Comparison of ENCODE assay signal across 8 mouse cellular contexts in genomic region chrX:75577582-75578324, GRCm38 (mm10). TPM values are rescaled to one million over a fixed set of nuclear protein-coding genes. Genes with fewer than 3 reads are reported as not detected.
DNase-seq lines count a peak whose midpoint lies in the region; ATAC-seq and TF ChIP-seq lines count a peak whose summit lies in the region.

TSS of gene Rab39b (minus strand) at chrX:75578231.

- ATAC-seq in granulocyte monocyte progenitor cell, adult 5-6 weeks (replicated peaks; ENCODE audit: poor library complexity, severe bottlenecking), result 0 out of 2 replicates have a peak, but pooled peaks have one; percentile 20
- ATAC-seq in kidney, embryonic 16.5 days (ENCODE audit: low FRiP score, low TSS enrichment), result peak; percentile 84
- peak; percentile 98 for ATAC-seq in neural tube, embryonic 13.5 days (ENCODE audit: low read depth)

- no peaks in the 10 kb centered on the region for H3K36me3 ChIP-seq in kidney, embryonic 16.5 days (ENCODE audit: insufficient read depth, low read length)
- no peaks in the 10 kb centered on the region for H3K36me3 ChIP-seq in liver, adult 2 months (ENCODE audit: control insufficient read depth, insufficient read depth, low read length)
- peaks cover 6% of the 10 kb centered on the region; the same call in 1 of the 2 replicates for H3K36me3 ChIP-seq in neural tube, embryonic 13.5 days

- no peak for TF ChIP-seq CTCF in liver, adult 2 months (IDR thresholded peaks at IDR 0.05; ENCODE audit: low read depth, low read length)

- no peaks in the 10 kb centered on the region for H3K79me2 ChIP-seq in liver, adult 2 months (ENCODE audit: control insufficient read depth, insufficient read depth, low read length)

- H3K4me3 ChIP-seq in kidney, embryonic 16.5 days (ENCODE audit: low read length), result peak within 1 kb of the TSS; percentile 54
- peak within 1 kb of the TSS; percentile 40 for H3K4me3 ChIP-seq in liver, adult 2 months (ENCODE audit: insufficient read depth, low read depth, low read length)
- peak within 1 kb of the TSS; percentile 57 for H3K4me3 ChIP-seq in neural tube, embryonic 13.5 days

- no peak within 1 kb of the TSS for H3K27ac ChIP-seq in kidney, embryonic 16.5 days (ENCODE audit: low read length)
- H3K27ac ChIP-seq in liver, adult 2 months (replicated peaks; ENCODE audit: insufficient read depth, low read depth, low read length), result no peak within 1 kb of the TSS
- H3K27ac ChIP-seq in neural tube, embryonic 13.5 days (replicated peaks), result peak within 1 kb of the TSS; percentile 93

- no peaks in the 10 kb centered on the region for H3K9me3 ChIP-seq in kidney, embryonic 16.5 days (ENCODE audit: low read length)
- H3K9me3 ChIP-seq in neural tube, embryonic 13.5 days, result no peaks in the 10 kb centered on the region

- H3K9ac ChIP-seq in kidney, embryonic 16.5 days (replicated peaks; ENCODE audit: low read length), result peak within 1 kb of the TSS; percentile 53
- H3K9ac ChIP-seq in liver, adult 2 months (ENCODE audit: low read depth, low read length), result no peak within 1 kb of the TSS
- H3K9ac ChIP-seq in neural tube, embryonic 13.5 days, result peak within 1 kb of the TSS; percentile 78

- peak within 1 kb of the TSS; percentile 64 for H3K4me2 ChIP-seq in kidney, embryonic 16.5 days (replicated peaks; ENCODE audit: low read depth, low read length)
- peak within 1 kb of the TSS; percentile 53 for H3K4me2 ChIP-seq in neural tube, embryonic 13.5 days

- H3K4me1 ChIP-seq in kidney, embryonic 16.5 days (ENCODE audit: insufficient read depth, low read length), result no peaks in the 10 kb centered on the region
- H3K4me1 ChIP-seq in liver, adult 2 months (ENCODE audit: control insufficient read depth, insufficient read depth, low read length), result no peaks in the 10 kb centered on the region
- H3K4me1 ChIP-seq in neural tube, embryonic 13.5 days (replicated peaks), result 0 out of 2 replicates have a peak, but pooled peaks cover 2% of the 10 kb centered on the region

- H3K27me3 ChIP-seq in kidney, embryonic 16.5 days (ENCODE audit: insufficient read depth, low read length), result no peaks in the 10 kb centered on the region
- H3K27me3 ChIP-seq in liver, adult 2 months (ENCODE audit: control insufficient read depth, insufficient read depth, low read length), result no peaks in the 10 kb centered on the region
- no peaks in the 10 kb centered on the region for H3K27me3 ChIP-seq in neural tube, embryonic 13.5 days

- DNase-seq in 3134 (ENCODE audit: extremely low read depth, insufficient read length, low spot score) (peak; percentile 1), MN1 (ENCODE audit: low spot score) (peak; percentile 74)
- DNase-seq in cerebellum, postnatal 4 days (ENCODE audit: low spot score in 2 of 2), result peak; percentile 22 to 40
- DNase-seq in liver, adult 2 months (ENCODE audit: extremely low read depth, low read depth, low spot score), result no peak
- DNase-seq in thymus, postnatal 14 days, result no peak

- WGBS in kidney, embryonic 16.5 days, result 23% methylated on average over 41 of the region's 41 CpGs
- 6% methylated on average over 39 of the region's 41 CpGs for WGBS in liver, adult 2 months
- 15% methylated on average over 41 of the region's 41 CpGs for WGBS in neural tube, embryonic 13.5 days

- no peak for TF ChIP-seq POLR2A in liver, adult 2 months (IDR thresholded peaks at IDR 0.05; ENCODE audit: extremely low read depth, insufficient read depth, low read length)

RNA-seq across cellular contexts. Expression of gene Rab39b, which starts in this region (rescaled TPM):
- not detected in 2 replicates for total RNA-seq in granulocyte monocyte progenitor cell, adult 5-6 weeks (2014; fragmentation: Nextera tagmentation)
- not detected in 2 replicates for total RNA-seq in granulocyte monocyte progenitor cell, adult 5-6 weeks (2017)
- polyA plus RNA-seq in kidney, embryonic 16.5 days (2015; fragmentation: Nextera tagmentation; extraction: Ambion mirVana), result 2.1 and 2.8 TPM in 2 replicates
- under 0.01 and 0.09 TPM in 2 replicates for total RNA-seq in liver, adult 2 months (2014; rRNA removed)
- polyA plus RNA-seq in liver, adult 2 months (2012; rRNA removed), result not detected in 2 replicates
- polyA plus RNA-seq in neural tube, embryonic 13.5 days (2015; fragmentation: Nextera tagmentation; extraction: Ambion mirVana), result 26.1 and 26.3 TPM in 2 replicates

Comparison
In these comparisons a context has a peak if more than half of its experiments do, and no peak if none do; other contexts are left out.
1. Peak in ATAC-seq in granulocyte monocyte progenitor cell, adult 5-6 weeks; RNA of the gene not detected or under 1 TPM.
2. DNase-seq: peak in 3134 (single experiment), MN1 (single experiment) and cerebellum, postnatal 4 days (2 of 2); none in liver, adult 2 months (single experiment) and thymus, postnatal 14 days (single experiment).
3. ATAC-seq: peak in every context shown above with its lines; median percentile 98 in neural tube, embryonic 13.5 days; 84 in kidney, embryonic 16.5 days; 20 in granulocyte monocyte progenitor cell, adult 5-6 weeks.
4. Peak in every context shown above with its lines, with median percentiles within 50 percentile points of each other: H3K4me3 ChIP-seq.